Mouse (Mus musculus) CD4-positive helper T cell, adult 2 months (primary cell): ENCODE measurements at regions not wholly inside any gene's neighbourhood (a gene's known extent, or its start where the extent isn't known, plus 50 kb on each side); places are given as distances from the start of the nearest gene placed in this dataset.

Source experiments
- DNase-seq: peaks from one replicate; pipeline ENCODE4 v3.0.0-alpha.2; 2012; ENCODE audit warnings: low read depth, missing footprints, low spot score

DNA sequence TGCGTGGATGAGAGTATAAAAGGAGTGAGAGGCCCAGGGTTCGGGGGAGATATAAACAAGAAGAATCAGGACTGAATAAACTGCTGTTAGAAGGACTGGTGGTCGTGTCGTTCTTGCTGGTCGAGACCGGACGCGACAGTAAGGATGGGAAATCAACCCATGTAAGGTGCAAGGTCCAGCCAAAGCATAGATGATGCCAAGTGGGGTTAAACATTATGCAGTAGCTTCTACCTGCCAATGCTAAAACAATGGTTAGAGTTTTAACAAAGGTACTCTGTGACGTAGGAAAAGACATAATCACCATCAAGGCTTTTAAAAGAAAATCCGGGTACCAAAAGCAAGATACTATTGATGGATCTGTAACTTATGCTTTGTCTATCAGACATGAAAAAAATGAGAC, 58.4 kb upstream of the Tmc1 start:
- no peak for DNase-seq

- no peak for DNase-seq
These were observed 55.6 kb upstream of the Tmc1 start for GRCm38 (mm10) chr19:21009607-21010006.

- DNase-seq = no peak
These were observed 50.4 kb upstream of the Tmc1 start for GRCm38 (mm10) chr19:21004411-21004810.
